Mouse (Mus musculus): ENCODE results near the gene Hnrnpul1. TPM values are rescaled to one million over a fixed set of nuclear protein-coding genes. Genes with fewer than 3 reads are reported as not detected.

Gene Hnrnpul1
- total RNA-seq, 4 experiments from 2014 or later: 65.8 to 82.6 (median 71.5) TPM

DNA sequence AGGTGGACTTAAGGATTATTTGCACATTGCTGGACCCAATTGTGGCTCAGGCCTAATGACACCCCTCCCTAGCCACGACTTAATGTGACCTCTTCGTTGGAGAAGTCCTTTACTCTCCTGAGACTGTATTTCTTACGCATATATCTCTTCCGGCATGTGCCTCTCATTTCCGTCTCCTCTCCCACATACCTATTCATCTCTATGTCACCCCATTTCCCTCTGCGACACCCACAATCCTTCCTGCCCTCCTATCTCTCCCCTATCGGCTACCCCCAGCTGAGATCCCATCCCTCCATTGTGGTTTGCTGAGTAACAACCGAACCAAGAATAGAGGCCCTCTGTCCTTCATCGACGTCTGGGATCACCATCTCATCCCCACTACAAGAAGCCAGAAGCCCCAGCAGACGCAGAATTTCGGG, 64.9 kb downstream of the Hnrnpul1 start:
- DNase-seq (ENCODE audit: low spot score): no peak

DNA sequence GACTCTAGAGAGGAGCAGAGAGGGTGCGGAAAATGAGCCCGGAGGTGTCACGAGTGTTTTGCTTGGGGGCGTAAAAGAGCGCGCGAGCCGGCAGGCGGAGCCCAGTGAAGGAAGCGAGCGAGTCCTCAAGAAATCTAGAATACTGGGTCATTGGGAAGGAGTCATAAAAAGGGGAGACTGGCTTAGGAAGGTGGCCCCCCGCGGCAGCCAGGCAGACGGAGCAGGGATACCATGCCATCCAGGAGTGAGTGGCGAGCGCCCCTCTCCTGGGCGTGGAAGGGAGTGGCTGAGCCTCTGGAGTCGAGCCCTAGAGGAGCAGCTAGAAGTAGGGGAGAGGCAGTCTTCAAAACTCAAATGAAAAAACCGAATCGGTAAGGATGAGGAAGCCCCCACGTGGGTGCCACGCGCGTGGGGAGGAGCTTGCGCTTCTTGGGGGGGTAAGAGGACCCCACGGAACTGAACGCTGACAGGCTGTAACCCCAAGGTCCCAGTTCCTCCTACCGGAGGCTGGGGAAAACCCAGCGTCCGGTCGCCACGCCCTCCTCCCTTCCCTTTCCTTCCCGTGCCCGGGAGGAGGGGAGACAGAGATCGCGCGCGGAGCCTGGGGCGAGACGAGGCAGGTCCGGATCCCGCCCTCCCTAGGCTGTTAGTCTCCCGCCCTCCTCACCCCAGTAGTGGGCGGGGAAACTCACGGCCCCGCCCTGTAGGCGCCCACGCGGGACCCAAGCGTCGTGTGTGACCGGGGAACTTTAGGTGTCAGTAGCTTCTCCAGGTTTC, 65.6 kb downstream of the Hnrnpul1 start:
- peak; percentile 85 for DNase-seq (ENCODE audit: low spot score)

DNA sequence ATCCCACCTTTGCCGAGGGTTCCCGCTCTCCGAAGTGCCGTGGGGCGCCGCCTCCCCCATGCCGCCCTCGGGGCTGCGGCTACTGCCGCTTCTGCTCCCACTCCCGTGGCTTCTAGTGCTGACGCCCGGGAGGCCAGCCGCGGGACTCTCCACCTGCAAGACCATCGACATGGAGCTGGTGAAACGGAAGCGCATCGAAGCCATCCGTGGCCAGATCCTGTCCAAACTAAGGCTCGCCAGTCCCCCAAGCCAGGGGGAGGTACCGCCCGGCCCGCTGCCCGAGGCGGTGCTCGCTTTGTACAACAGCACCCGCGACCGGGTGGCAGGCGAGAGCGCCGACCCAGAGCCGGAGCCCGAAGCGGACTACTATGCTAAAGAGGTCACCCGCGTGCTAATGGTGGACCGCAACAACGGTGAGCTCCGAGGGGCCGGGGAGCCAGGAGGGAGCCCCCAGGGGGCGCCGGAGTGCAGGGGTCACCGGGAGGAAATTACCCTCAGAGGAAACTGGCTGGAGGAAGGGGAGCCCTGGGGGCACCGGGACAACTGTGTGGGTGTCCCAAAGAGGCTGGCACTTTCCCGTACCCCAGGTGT, 66.7 kb downstream of the Hnrnpul1 start:
- peak; percentile 50 for DNase-seq (ENCODE audit: low spot score)

DNA sequence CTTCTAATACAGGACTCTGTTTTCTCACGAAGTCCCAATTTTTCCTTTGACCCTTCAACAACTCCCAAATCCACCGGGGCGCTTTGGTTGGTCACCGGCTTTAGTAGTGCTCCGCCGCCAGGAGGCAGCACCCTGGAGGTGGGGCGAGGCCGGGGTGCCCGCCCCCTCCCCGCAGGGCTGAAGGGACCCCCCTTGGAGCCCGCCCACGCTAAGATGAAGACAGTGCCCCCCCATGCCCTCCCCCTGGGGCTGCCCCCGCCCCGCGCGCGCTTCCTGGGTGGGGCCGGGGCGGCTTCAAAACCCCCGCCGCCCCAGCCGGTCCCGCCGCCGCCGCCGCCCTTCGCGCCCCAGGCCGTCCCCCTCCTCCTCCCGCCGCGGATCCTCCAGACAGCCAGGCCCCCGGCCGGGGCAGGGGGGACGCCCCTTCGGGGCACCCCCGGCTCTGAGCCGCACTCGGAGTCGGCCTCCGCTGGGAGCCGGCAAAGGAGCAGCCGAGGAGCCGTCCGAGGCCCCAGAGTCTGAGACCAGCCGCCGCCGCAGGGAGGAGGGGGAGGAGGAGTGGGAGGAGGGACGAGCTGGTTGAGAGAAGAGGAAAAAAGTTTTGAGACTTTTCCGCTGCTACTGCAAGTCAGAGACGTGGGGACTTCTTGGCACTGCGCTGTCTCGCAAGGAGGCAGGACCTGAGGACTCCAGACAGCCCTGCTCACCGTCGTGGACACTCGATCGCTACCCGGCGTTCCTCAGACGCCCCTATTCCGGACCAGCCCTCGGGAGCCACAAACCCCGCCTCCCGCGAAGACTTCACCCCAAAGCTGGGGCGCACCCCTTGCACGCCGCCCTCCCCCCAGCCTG, 67.7 kb downstream of the Hnrnpul1 start, which contains the start of gene Tgfb1:
Tgfb1 (plus strand) TSS at position 323 of the 852 bp plus-strand sequence.
- peak; percentile 69 for DNase-seq (ENCODE audit: low spot score)

DNA sequence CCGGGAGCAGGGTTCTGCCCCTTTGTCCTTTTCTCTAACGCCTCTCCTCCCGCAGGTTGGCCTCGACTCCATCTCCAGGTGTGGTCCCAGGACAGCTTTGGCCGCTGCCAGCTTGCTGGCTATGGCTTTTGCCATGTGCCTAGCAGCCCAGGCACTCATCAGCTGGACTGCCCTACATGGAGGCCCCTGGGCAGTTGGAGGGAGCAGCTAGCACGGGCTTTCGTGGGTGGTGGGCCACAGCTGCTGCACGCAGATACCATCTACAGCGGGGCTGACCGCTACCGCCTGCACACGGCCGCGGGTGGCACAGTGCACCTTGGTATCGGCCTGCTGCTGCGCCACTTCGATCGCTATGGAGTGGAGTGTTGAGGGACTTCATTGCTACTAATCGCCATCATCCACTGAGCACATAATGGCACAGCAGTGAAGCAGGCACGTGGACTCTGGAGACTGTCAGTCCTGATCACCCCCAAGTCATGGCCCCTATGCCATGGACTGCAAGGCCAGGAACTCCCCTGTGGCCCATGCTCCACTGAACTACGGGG, 68.6 kb downstream of the Hnrnpul1 start:
- DNase-seq (ENCODE audit: low spot score): no peak

DNA sequence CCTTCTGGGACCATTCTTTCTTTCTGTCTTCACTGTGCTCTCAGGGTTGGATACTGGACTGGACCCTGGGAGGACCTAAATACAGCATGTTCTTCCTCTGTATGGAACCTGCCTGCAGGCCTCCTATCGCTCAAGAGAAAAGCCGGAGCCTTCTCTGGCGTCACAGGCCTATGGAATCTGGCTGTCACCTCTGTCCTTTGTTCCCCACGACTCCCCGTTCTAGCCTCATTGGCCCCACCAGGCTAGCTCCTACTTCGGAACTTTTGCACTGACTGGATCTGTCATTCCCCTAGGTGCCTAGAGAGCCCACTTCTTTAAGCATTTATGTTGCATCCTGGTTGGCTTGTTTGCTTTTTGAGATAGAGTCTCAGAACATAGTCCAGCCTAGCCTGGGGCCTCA, 69.9 kb downstream of the Hnrnpul1 start:
- DNase-seq (ENCODE audit: low spot score): no peak

DNA sequence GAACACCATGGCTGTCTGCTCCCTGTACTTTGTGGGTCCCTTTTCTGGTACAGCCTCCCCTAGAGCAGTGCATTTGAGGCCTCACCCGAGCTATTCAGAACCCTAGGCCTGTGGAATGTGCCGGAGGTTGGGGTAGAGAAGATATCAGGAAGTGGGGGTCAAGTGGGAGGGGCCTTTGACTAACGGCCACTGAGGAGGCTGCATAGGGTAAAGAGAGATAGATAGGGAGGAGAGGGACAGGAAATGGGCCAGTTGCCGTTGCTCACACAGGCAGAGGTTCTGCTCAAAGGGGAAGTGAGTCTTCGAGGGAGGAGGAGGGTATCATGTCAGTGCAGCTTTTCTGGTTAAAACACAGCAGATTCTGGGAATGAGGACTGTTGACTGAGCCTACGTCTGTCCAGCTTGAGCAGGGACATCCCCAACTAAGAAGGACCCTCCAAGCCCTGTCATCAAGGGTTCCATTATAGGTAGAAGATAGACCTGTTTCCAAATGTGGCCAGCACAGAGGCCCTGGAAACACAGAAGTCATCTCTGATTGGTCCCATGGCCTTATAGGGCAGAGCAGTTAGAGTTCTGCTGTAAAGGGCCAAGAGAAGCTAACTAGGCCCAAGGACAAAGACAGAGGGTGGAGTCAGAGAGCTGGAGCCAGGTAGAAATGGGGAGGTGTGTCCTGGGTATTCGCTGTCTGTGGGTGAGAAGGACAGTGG, 70.9 kb downstream of the Hnrnpul1 start:
- DNase-seq (ENCODE audit: low spot score): no peak

DNA sequence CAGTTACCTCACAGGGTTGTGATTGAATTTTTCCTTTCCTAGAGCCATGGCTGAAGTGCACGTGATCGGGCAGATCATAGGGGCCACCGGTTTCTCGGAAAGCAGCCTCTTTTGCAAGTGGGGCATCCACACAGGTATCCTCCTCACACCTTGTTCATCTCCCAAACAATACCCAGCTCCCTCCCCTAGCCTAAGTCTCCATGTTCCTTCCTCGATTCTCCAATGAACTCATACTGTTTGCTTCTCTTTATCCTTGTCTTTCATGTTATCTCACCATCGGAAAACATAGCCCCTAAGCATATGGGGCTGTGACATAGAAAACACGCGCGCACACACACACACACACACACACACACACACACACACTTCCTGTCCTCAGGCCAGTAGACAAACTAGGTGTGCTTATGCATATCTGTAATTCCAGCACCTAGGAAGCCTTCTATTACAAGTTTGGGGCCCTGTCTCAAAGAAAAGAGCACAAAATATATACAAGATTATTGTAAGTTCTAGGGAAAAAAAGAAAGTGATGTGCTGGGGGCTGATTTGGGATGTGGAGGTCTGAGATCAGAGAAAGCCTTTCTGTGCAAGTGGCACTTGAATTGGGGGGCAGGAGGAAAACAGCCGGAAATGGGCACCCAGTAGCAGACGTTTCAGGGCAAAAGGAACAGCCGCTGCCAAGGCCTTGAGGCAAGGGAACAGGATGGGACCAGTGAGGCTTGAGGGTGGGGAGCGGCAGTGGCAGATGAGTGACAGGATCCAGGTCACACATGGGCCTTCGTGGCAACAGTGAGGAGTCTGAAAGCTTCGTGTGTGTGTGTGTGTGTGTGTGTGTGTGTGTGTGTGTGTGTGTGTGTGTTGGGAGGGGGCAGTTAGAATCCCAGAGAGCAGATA, 73.0 kb downstream of the Hnrnpul1 start:
- no peak for DNase-seq (ENCODE audit: low spot score)

DNA sequence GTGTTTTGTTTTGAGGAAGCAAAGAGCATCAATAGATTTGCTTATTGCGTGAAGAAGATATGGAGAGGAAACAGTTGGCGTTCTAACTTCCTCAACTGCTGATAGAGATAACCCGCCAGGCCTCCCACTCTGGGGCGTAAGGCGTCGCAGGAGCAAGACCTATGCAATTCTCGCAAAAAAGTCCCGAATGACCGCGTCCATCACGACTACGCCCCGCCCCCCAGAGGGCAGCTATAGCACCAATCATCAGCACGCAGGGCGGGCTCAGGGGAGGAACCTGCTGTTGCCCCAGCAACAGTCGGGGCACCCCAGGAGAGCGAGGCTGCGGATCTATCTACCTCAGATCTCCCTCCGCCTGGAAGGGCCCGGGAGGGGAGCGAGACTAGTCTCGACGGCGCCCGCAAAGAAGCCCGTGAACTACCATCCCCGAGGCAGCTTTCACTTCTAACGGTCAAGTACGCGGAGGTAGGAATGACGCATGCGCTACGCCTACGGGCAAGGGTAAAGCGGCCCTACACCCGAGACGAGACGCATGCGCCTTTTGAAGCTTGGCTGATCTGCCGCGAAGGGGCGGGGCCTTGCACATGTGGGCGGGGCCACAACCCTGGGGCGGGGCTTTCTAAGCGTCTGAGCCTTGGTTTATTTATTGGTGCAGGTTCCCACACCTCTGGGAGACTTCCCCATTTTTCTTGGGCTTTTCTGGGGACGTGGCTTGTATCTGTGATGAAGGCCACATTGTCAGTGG, 73.9 kb downstream of the Hnrnpul1 start, which contains the start of gene B9d2:
B9d2 (plus strand) TSS at position 267 of the 745 bp plus-strand sequence.
- DNase-seq (ENCODE audit: low spot score): peak; percentile 96

DNA sequence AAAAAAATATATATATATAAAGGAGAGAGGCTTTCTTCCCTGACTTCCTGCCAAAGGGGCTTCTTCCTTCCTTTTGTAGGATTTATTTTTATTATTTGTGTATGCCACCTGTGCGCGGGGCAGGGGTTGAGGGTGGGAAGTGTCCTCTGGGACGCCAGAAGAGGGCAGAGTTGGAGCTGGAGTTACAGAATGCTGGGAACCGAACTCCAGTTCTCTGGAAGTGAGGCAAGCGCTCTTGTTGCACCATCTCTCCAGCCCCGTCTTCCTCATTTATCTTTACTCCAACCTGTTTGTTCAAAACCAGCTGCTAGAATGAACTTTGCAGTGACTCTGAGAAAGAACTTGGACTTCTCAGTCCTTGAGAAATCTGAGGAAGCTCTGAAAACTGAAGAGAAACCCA, 74.6 kb downstream of the Hnrnpul1 start:
- no peak for DNase-seq (ENCODE audit: low spot score)

DNA sequence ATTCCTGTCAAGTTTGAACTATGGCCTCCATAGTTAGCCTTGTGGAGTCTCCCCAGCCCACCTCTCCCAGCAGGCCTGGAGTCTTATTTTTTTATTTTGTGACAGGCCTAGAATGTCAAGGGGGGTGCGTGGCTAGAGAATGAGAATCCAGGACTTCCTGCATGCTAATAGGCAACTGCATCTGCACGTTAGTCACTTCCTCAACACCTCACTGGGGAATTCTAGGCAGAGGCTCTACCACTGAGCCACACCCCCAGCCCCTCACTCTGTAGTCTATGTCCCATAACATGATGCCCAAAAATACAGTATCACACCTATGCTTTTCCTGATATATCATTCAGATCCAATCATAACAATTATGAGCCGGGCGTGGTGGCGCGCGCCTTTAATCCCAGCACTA, 77.5 kb downstream of the Hnrnpul1 start:
- no peak for DNase-seq (ENCODE audit: low spot score)

DNA sequence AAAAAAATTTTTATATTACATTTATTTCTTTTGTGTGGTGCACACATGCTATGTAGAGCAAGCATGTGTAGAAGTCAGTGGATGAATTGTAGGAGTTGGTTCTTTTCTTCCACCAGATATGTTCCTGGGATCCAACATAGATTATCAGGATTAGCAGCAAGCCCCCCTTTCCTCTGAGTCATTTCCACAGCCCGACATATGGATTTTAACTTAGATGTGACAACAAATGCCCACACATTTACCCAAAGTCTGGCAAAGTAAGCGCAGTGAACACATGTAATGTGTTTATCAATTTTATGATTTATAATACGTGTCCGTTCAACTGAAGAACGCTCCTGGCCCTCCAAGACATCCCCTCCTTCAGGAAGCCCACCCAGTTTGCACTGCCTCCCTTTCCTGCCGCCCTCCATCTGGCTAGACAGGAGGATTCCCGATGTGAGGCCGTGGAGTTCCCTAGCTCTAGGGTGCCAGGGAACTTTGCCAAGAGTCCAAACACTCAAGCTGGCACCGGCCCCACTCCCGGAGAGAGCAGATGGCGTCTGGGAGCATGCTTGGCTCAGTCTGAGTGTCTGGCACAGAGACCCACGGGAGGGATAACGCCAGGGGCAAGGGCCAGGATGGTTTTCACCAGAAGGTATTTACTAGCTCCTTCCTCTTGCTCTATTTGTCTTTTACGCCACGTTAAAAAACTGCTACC, 78.3 kb downstream of the Hnrnpul1 start:
- DNase-seq (ENCODE audit: low spot score): peak; percentile 80

DNA sequence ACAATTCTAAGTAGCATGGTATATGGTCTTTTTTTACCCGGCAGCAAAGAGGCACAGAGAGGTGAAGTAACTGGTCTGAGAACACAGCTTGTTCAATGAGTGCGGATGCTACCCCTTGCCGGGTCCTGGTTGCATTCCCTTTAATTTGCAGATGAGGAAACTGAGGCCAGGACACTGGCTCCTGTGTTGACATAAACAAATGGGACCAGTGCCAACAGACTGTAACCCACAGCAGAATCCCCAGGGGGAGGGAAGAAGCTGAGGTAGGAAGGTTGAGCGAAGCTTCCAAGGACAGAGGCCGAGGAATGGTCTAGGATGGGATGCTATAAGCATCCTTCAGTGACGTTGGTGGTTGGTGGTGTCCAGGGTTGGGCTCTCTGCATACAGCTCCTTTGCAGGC, 79.2 kb downstream of the Hnrnpul1 start:
- no peak for DNase-seq (ENCODE audit: low spot score)

DNA sequence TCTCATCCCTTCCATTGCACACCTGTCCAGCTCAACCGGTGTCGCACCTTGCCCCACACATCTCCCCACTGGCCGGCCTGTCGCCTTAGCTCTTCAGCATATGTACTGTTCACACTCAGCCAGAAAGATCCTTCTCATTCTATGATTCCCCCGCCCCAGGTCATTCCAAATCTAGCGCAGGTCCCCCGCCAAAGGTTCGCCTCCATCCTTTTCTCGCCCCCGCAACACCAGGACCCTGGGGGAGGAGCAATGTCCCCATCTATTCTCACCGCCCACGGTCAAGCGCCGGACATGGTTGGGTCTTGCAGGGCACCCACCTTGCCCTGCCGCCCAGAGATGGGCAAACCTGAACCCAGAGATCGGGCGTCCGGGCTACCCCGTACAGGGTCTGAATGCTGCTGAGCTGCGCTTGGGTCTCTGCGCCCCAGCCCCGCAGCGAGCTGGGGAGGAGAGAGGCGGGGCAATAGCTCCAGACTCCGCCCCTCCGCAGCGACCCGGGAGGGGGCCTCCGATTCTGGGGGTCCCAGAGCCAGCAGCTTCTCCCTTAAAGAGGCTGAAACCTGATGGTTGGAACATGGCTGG, 79.7 kb downstream of the Hnrnpul1 start, which contains the start of gene Tmem91:
Tmem91 (minus strand) TSS at position 448 of the 582 bp plus-strand sequence.
- no peak for DNase-seq (ENCODE audit: low spot score)

DNA sequence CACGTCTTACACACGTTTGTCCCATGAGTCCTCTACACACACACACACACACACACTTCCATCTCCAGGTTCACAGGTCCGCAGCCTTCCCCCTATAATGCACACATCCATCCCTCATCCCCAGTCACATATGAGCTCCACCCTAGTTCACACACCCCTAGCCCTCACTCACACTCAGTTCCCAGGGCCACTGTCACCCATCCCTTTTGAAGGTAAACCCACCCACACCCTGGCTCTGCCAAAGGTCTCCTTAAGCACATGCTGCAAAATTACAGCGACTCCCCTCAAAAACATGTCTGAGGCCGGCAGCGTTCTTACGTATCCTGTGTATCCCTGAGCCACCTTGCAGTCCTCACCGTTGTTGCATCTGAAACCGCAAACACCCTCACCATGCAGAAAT, 80.3 kb downstream of the Hnrnpul1 start:
- no peak for DNase-seq (ENCODE audit: low spot score)

DNA sequence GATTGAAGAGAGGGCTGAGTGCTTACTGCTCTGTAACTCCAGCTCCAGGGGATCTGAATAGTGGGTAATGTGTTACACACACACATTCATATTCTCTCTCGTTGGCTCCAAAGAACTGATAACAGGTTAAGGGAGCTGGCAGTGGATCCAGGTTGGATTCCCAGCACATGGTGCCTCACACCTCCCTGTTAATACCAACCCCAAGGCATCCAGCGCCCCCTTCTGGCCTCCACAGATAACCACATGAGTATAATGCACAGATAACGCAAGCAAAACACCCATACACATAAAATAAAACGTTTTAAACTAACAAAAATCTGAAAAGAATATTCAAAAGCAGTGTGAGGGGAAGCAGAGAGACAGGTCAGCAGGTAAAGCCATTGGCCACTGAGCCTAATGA, 82.1 kb downstream of the Hnrnpul1 start:
- DNase-seq (ENCODE audit: low spot score): no peak

DNA sequence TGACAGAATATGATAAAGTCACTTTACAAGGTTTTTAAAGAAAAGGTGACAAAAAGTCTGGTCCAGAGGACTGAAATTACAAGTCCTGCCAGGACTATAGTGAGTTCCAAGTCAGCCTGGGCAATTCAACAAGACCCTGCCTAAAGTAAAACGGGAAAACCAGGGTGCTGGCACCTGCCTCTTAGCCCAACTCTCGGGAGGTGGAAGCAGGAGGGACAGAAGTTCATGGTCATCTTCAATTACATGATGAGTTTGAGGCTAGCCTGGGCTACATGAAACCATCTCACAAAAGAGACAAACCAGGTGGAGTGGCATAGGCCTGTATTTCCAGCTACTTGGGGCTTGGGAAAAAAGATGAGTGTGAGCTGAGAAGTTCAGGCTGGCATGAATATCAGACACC, 82.9 kb downstream of the Hnrnpul1 start:
- DNase-seq (ENCODE audit: low spot score): no peak

All from heart, adult 8-10 months (tissue).